Mouse (Mus musculus): Measurements from ENCODE around the gene Kctd17. TPM values are rescaled to one million over a fixed set of nuclear protein-coding genes. Genes with fewer than 3 reads are reported as not detected.

Gene Kctd17
- polyA plus RNA-seq, 1 experiment = not detected

DNA sequence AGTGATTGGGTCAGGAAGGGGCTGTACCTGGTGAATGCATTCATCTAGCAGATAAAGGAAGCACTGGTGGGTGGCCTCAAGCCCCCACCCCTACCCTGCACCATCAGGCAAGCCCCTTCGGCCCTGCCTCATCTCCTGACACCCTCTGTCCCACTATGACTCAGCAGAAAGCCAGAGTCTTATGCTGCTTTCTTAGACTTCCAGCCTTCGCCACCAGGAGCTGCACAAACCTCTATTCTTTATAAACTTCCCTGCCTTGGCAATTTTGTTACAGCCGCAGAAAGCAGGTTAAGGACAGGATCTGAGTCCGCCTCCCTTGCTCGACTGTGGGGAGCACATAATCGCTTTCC lies 22.0 kb downstream of the Kctd17 start:
- WGBS = 76% methylated on average over 6 of the region's 6 CpGs
- Histone ChIP-seq H3K4me3 (ENCODE audit: insufficient read depth, low read depth, low read length) (no peak overlapping the region), H3K4me1 (ENCODE audit: control insufficient read depth, insufficient read depth, low read length) (peaks cover 38% of the 10 kb centered on the region), H3K27ac (ENCODE audit: insufficient read depth, low read depth, low read length) (peak overlapping the region; percentile 34)
- TF ChIP-seq CTCF (IDR thresholded peaks at IDR 0.05; ENCODE audit: insufficient read depth, low read depth, low read length) (0 out of 2 replicates have a peak, but pooled peaks have one; percentile 23), POLR2A (IDR thresholded peaks at IDR 0.05; ENCODE audit: insufficient read depth, low read depth, low read length) (no peak)

DNA sequence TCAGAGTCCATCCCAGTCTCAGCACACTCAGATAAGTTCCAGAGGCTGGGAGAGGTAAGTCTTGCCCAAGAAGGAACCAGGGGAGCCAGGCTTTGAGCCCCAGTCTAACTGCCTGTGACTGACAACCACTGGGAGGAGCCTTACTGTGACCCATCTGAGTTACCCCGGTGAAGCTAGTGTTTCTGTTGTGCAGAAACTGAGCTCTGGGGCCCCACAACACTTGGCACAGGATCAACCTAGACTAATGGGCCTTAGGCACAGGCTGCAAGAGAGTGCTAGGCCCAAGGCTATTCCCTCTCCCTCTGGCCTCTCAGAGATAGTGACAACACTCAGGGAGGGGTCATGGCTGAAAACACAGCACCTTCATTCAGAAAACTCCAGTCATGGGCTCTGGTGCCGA lies 22.8 kb downstream of the Kctd17 start:
- no peak overlapping the region for H3K27ac ChIP-seq (ENCODE audit: insufficient read depth, low read depth, low read length)
- no peak for TF ChIP-seq POLR2A (IDR thresholded peaks at IDR 0.05; ENCODE audit: insufficient read depth, low read depth, low read length)
- TF ChIP-seq CTCF (IDR thresholded peaks at IDR 0.05; ENCODE audit: insufficient read depth, low read depth, low read length) = no peak
- H3K4me3 ChIP-seq (ENCODE audit: insufficient read depth, low read depth, low read length) = no peak overlapping the region
- 64% methylated on average over 2 of the region's 2 CpGs for WGBS
- peaks cover 40% of the 10 kb centered on the region for H3K4me1 ChIP-seq (ENCODE audit: control insufficient read depth, insufficient read depth, low read length)

DNA sequence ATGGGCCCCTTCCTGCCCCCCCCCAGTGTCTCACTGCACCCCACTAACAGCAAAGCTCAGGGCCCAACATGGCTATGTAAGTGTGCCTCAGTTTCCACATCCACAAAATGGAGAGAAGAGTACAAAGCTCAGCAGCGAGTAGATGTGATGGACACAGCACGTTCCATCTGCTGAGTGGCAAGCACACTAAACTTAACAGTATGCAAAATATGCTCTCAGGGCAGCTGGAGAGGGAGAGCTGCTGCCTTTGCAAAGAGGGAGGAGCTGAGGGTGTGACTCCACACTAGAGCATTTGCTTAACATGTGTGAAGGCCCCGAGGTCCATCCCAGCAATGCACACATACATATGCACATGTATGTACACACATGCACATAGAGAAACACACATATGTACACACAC lies 24.6 kb downstream of the Kctd17 start:
- H3K27ac ChIP-seq (ENCODE audit: insufficient read depth, low read depth, low read length) = no peak overlapping the region
- H3K4me3 ChIP-seq (ENCODE audit: insufficient read depth, low read depth, low read length) = no peak overlapping the region
- 80% methylated on average over 3 of the region's 3 CpGs for WGBS
- TF ChIP-seq CTCF (IDR thresholded peaks at IDR 0.05; ENCODE audit: insufficient read depth, low read depth, low read length) (no peak), POLR2A (IDR thresholded peaks at IDR 0.05; ENCODE audit: insufficient read depth, low read depth, low read length) (no peak)
- H3K4me1 ChIP-seq (ENCODE audit: control insufficient read depth, insufficient read depth, low read length) = peaks cover 37% of the 10 kb centered on the region

DNA sequence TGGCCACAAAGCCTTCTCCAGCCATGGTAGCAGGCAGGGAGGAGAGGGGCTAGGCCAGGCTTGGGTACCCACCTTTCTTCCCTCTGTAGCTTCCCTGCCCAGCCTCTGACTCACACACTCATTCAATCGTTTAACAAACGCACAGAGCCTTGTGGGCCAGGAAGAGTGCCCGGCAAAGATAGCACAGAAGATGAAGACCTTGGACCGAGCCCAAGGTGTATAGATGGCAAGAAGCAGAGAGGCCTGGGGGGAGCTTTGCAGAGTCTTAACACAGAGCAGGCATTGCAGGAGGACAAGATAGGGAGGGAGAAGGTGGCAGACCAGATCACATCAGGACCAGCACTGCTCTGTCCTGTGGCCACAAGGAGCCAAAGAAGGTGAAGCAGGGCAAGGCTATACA lies 26.8 kb downstream of the Kctd17 start:
- Histone ChIP-seq H3K4me3 (ENCODE audit: insufficient read depth, low read depth, low read length) (no peak overlapping the region), H3K27ac (ENCODE audit: insufficient read depth, low read depth, low read length) (no peak overlapping the region), H3K4me1 (ENCODE audit: control insufficient read depth, insufficient read depth, low read length) (peaks cover 21% of the 10 kb centered on the region)
- WGBS = 52% methylated on average over 4 of the region's 4 CpGs
- TF ChIP-seq POLR2A (IDR thresholded peaks at IDR 0.05; ENCODE audit: insufficient read depth, low read depth, low read length) (no peak), CTCF (IDR thresholded peaks at IDR 0.05; ENCODE audit: insufficient read depth, low read depth, low read length) (no peak)

DNA sequence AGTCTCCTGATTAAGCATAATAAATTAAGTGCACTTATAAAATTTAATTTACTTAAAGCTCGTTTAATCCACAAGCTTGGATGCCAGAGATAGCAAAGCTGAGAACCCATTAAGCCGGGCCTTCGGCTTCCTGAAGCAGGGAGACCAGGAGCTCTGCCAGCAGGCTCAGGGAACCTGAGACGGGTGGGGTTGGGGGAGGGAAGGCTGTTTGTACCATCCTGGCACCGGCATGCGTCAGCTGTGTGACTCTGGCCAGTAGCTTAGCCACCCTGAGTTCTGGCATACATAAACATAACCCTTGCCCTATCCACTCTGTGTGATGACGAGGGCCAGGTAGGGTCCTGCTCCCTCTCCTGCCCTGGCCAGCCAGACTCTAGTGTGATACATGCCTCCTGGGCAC lies 27.7 kb downstream of the Kctd17 start:
- H3K27ac ChIP-seq (ENCODE audit: insufficient read depth, low read depth, low read length) = no peak overlapping the region
- WGBS = 66% methylated on average over 7 of the region's 7 CpGs
- no peak for TF ChIP-seq CTCF (IDR thresholded peaks at IDR 0.05; ENCODE audit: insufficient read depth, low read depth, low read length)
- no peak for TF ChIP-seq POLR2A (IDR thresholded peaks at IDR 0.05; ENCODE audit: insufficient read depth, low read depth, low read length)
- H3K4me1 ChIP-seq (ENCODE audit: control insufficient read depth, insufficient read depth, low read length) = peaks cover 15% of the 10 kb centered on the region
- no peak overlapping the region for H3K4me3 ChIP-seq (ENCODE audit: insufficient read depth, low read depth, low read length)

DNA sequence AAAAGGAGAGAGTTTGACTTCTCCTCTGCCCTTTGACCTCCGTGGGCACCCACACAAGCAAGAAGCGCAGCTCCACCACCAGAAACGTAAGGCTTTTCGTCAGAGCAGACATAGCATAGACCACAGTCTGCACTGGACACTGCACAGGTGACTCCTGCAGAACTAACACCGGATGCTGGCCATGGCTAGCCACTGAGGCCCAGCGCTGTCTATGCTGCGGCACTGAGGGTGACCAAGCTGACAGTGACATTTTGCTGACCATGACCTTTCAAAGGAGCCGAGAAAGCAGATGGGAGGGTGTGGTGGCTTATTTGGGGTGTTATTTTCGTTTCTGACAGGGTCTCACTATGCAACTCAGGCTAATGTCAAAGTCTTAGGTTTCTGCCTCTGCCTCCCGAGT lies 28.8 kb downstream of the Kctd17 start:
- peaks cover 10% of the 10 kb centered on the region; the same call in 1 of the 2 replicates for H3K4me1 ChIP-seq (ENCODE audit: control insufficient read depth, insufficient read depth, low read length)
- no peak overlapping the region for H3K27ac ChIP-seq (ENCODE audit: insufficient read depth, low read depth, low read length)
- H3K4me3 ChIP-seq (ENCODE audit: insufficient read depth, low read depth, low read length) = no peak overlapping the region
- 86% methylated on average over 10 of the region's 10 CpGs for WGBS
- TF ChIP-seq CTCF (IDR thresholded peaks at IDR 0.05; ENCODE audit: insufficient read depth, low read depth, low read length) (no peak), POLR2A (IDR thresholded peaks at IDR 0.05; ENCODE audit: insufficient read depth, low read depth, low read length) (no peak)

DNA sequence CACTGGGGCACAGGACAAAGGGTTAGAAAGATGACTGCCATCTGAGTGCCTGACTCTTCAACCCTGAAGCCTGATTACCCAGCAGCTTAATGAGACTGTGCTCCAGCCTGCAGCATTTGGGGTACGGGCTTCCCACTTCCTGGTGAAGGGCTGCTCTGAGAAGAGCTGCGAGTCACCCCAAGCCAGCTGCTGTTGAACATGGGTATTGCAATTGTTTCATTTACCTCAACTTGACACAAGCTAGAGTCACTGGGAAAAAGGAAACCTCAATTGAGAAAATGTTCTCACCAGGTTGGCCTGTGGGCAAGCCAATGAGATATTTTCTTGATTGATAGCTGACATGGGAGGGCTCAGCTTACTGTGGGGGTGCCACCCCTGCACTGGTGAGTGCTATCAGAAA lies 34.6 kb downstream of the Kctd17 start:
- no peak overlapping the region for H3K27ac ChIP-seq (ENCODE audit: insufficient read depth, low read depth, low read length)
- 60% methylated on average over 2 of the region's 2 CpGs for WGBS
- no peak for TF ChIP-seq CTCF (IDR thresholded peaks at IDR 0.05; ENCODE audit: insufficient read depth, low read depth, low read length)
- no peak for TF ChIP-seq POLR2A (IDR thresholded peaks at IDR 0.05; ENCODE audit: insufficient read depth, low read depth, low read length)
- no peak overlapping the region for H3K4me3 ChIP-seq (ENCODE audit: insufficient read depth, low read depth, low read length)
- H3K4me1 ChIP-seq (ENCODE audit: control insufficient read depth, insufficient read depth, low read length) = no peaks in the 10 kb centered on the region

DNA sequence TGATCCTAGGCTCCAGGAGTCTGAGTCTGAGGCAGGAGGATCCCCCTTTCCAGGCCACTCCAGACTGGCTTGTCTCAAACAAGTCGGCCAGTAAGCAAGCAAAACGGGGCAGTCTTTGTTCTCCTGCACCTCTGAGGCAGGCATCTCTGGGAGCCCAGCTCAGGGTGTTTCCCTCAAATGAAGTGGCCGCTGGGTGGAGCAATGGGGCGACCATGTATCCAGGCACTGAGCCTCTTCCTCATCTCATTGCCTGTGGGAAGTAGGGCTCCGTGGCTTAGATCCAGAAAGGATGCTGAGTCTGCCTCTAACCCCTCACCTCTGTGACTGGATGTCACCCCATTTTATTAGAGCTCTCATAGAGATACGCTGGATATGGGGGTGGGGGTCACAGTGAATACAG lies 38.4 kb downstream of the Kctd17 start:
- 43% methylated on average over 6 of the region's 6 CpGs for WGBS
- no peak for TF ChIP-seq POLR2A (IDR thresholded peaks at IDR 0.05; ENCODE audit: insufficient read depth, low read depth, low read length)
- TF ChIP-seq CTCF (IDR thresholded peaks at IDR 0.05; ENCODE audit: insufficient read depth, low read depth, low read length) = no peak
- Histone ChIP-seq H3K4me3 (ENCODE audit: insufficient read depth, low read depth, low read length) (no peak overlapping the region), H3K27ac (ENCODE audit: insufficient read depth, low read depth, low read length) (no peak overlapping the region), H3K4me1 (ENCODE audit: control insufficient read depth, insufficient read depth, low read length) (no peaks in the 10 kb centered on the region)

DNA sequence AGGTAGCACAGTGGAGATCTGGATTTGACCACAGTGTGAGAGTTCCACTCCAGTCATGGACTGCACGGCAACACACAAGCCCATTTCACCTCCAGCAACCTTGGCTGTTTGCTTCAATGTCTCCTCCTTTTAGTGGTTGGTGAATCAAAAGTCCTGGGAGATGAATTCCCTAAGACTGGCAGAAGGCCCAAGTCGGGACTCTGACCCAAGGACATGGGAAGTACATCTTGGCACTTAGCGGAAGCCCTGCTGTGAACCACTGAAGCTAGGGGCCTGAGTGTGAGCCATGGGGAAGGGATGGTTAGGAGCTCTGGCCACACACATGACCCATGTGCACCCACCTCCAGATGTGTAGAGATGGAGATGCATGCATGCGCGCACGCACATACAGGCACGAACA lies 39.2 kb downstream of the Kctd17 start:
- Histone ChIP-seq H3K4me3 (ENCODE audit: insufficient read depth, low read depth, low read length) (no peak overlapping the region), H3K27ac (ENCODE audit: insufficient read depth, low read depth, low read length) (no peak overlapping the region), H3K4me1 (ENCODE audit: control insufficient read depth, insufficient read depth, low read length) (no peaks in the 10 kb centered on the region)
- WGBS = 89% methylated on average over 7 of the region's 7 CpGs
- TF ChIP-seq POLR2A (IDR thresholded peaks at IDR 0.05; ENCODE audit: insufficient read depth, low read depth, low read length) (no peak), CTCF (IDR thresholded peaks at IDR 0.05; ENCODE audit: insufficient read depth, low read depth, low read length) (no peak)

DNA sequence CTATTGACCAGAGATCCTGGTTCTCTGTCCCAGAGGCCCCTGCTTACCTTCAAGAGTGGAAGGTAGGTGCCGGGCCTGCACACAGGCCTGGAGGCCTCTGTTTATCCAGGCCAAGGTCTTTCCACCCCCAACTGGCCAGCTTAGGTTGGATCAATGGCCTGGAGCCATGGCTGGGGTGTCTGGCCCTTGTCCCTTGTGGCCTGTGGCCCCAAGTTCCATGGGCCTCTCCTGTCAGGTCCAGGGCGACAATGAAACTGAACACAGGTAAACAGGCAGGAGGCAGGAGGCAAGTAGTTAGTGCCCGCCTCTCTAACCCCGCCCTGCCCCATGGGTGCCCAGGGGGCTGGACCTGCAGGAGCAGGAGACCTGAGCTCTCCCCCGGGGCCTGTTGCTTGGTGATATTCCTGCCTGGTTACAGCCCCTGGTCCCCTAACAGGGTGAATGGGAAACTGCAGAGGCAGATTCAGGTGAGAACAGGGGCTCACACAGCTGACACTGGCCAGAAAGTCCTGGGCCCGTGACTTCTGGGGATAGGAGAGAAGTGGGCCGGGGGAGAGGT lies 40.1 kb downstream of the Kctd17 start, which contains the start of gene Tmprss6:
Gene Tmprss6, minus strand, starts transcription at position 256 of the 559 bp plus-strand sequence.
- Histone ChIP-seq H3K27ac (ENCODE audit: insufficient read depth, low read depth, low read length) (no peak within 1 kb of the TSS), H3K4me1 (ENCODE audit: control insufficient read depth, insufficient read depth, low read length) (no peaks in the 10 kb centered on the region), H3K4me3 (ENCODE audit: insufficient read depth, low read depth, low read length) (no peak within 1 kb of the TSS)
- TF ChIP-seq CTCF (IDR thresholded peaks at IDR 0.05; ENCODE audit: insufficient read depth, low read depth, low read length) = no peak
- no peak for TF ChIP-seq POLR2A (IDR thresholded peaks at IDR 0.05; ENCODE audit: insufficient read depth, low read depth, low read length)
- WGBS = 84% methylated on average over 7 of the region's 7 CpGs

Measured in olfactory bulb, adult 2 months (tissue).